Mouse (Mus musculus) heart, postnatal 0 days (tissue): ENCODE measurements around the gene Cenpu.

Experiments used
- CTCF ChIP-seq: IDR thresholded peaks from 2 replicates; pipeline ENCODE4 v1.5.1; 2016; ENCODE audit warnings: antibody characterized with exemption, control low read depth, low read depth
- EP300 ChIP-seq: IDR thresholded peaks from 2 replicates; pipeline ENCODE4 v1.6.1; 2016; ENCODE audit warnings: antibody characterized with exemption, low read depth

DNA sequence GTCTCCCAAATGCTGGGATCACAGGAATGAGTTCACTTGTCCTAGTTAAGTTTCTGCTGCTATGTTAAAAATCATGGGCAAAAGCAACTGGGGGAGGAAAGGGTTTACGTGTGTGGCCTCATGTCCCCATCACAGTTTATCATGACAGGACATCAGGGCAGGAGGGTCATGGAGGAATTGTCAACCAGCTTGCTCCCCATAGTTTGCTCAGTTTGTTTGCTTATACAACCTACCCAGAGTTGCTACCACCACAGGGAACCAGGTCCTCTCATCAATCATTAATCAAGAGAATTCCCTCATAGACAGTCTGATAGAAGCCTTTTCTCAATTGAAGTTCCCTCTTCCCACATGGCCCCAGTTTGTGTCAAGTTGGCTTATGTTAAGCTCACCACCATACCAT, 37.8 kb upstream of the Cenpu start:
- TF ChIP-seq CTCF, result no peak
- no peak for TF ChIP-seq EP300
